Mouse (Mus musculus) liver, embryonic 14.5 days (tissue): ENCODE measurements around the gene Cdh23.

Source experiments
- CTCF ChIP-seq: IDR thresholded peaks from 2 replicates; pipeline ENCODE4 v1.5.1; 2016; ENCODE audit warnings: antibody characterized with exemption, low read depth, control low read depth
- EP300 ChIP-seq: IDR thresholded peaks from 2 replicates; pipeline ENCODE4 v1.6.1; 2016; ENCODE audit warnings: antibody characterized with exemption, low read depth

DNA sequence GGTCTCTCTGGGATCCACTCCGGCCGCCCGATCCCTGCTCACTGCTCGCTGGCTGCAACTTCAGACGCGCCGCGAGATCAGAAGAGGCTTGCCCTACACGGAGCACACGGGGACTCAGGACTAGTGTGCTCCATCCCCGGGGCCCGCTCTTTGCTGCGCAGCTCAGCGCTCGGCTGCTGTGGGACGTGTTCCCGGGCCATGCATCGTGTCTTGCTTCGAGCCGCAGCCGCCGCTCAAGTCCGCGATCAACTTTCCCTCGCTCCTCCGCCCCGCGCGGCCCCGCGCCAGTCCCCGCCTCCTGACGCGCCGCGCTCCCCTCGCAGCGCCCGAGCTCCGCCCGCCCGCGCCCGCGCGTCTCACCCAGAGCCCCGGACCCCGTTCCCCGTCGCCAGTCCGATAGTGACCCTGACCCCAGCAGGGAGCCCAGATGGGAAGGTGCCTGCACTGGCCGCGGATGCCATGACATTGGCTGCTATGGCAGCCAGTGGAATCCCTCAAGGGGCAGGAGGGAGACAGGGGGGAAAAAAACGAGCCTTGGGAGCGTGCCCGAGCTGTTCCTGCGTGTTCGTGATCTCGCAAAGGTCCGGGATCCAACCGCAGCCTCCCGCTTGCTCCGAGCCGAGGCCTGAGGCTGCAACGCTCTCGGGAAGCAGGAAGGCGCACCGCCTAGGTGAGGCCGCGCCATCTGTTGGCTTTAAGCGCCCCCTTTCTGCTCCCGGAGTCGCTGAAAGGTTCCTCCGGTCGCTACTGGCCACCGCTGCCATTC lies 9.1 kb downstream of the Cdh23 start:
- peak; percentile 55 for TF ChIP-seq CTCF
- no peak for TF ChIP-seq EP300
